Mouse (Mus musculus) forebrain, postnatal 0 days (tissue): ENCODE measurements around the gene Ptgfrn. TPM values are rescaled to one million over a fixed set of nuclear protein-coding genes. Genes with fewer than 3 reads are reported as not detected.

Experiments
- ATAC-seq: fragments of 200-750 bp; cut with Nextera tagmentation; 2 replicates; pipeline ENCODE4 v1.8.0; 2017; ENCODE audit warnings: mild to moderate bottlenecking, moderate library complexity
- DNase-seq: peaks from one replicate; pipeline ENCODE4 v3.0.0-alpha.2; 2015
- H3K27ac ChIP-seq: fragments of 300-500 bp; sonication (generic); 2 replicates; pipeline ENCODE4 v1.5.1; 2014; ENCODE audit warnings: low read depth, mild to moderate bottlenecking, antibody characterized with exemption, low read length, moderate library complexity, mixed read lengths
- H3K27me3 ChIP-seq: fragments of 300-500 bp; sonication (generic); 2 replicates; pipeline ENCODE4 v1.6.1; 2014; ENCODE audit warnings: mild to moderate bottlenecking, low read length, mixed read lengths; ENCODE audit not compliant: insufficient read depth
- H3K36me3 ChIP-seq: fragments of 300-500 bp; sonication (generic); 2 replicates; pipeline ENCODE4 v1.6.1; 2014; ENCODE audit warnings: mild to moderate bottlenecking, moderate library complexity; ENCODE audit not compliant: insufficient read depth
- H3K4me1 ChIP-seq: fragments of 300-500 bp; sonication (generic); 2 replicates; pipeline ENCODE4 v1.6.1; 2014; ENCODE audit warnings: antibody characterized with exemption; ENCODE audit not compliant: insufficient read depth
- H3K4me2 ChIP-seq: fragments of 300-500 bp; sonication (generic); 2 replicates; pipeline ENCODE4 v1.6.1; 2014; ENCODE audit warnings: low read depth, mild to moderate bottlenecking, moderate library complexity
- H3K4me3 ChIP-seq: fragments of 300-500 bp; sonication (generic); 2 replicates; pipeline ENCODE4 v1.5.1; 2014; ENCODE audit warnings: low read depth, low read length, mixed read lengths
- H3K9ac ChIP-seq: fragments of 300-500 bp; sonication (generic); 2 replicates; pipeline ENCODE4 v1.6.1; 2014; ENCODE audit warnings: mild to moderate bottlenecking
- H3K9me3 ChIP-seq: fragments of 300-500 bp; sonication (generic); 2 replicates; pipeline ENCODE4 v1.6.1; 2016; ENCODE audit warnings: low read length
- CTCF ChIP-seq: sonication (generic); IDR thresholded peaks from 2 replicates; pipeline ENCODE4 v1.5.1; 2016; ENCODE audit warnings: antibody characterized with exemption, control low read depth, low read depth
- WGBS: fragments of 180-500 bp; shearing (Covaris S2); extraction: QIAGEN DNeasy Blood & Tissue Kit; methylation state at CpG from one replicate; pipeline ENCODE4 v1.1.7; 2014; 5-methylcytosine and 5-hydroxymethylcytosine counted together
- polyA plus RNA-seq: library from polyadenylated mRNA; unstranded; fragments of >200 nt; fragmentation: Nextera tagmentation; extraction: Ambion mirVana; gene quantifications from 2 replicates; pipeline ENCODE4 v1.2.1, GENCODE M21; 2015
- total RNA-seq: library from RNA; depleted of rRNA; stranded (reverse); fragments of >200 nt; gene quantifications from 2 replicates; pipeline ENCODE4 v1.2.3, GENCODE M21; 2014

Ptgfrn gene
- total and polyA plus RNA-seq, 2 experiments from 2014 or later = 3.2 to 40.2 TPM

DNA sequence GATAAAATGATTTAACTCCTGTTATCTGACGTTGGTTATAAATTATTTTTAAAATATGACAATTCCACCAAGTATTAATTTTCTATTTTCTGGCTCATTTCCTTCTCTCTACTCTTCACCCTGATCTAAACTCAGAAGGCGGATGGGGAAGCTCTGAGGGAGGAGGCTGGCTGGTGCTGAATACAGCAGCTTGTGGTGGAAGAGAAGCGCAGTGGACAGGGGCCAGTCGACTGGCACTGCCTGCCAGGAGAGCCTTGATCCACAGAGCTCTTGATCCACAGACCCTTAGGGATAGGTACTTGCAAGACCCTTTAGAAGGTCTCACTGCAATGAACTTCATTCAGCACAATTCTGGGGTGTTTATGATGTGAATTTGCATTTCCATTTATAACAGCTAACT, 29.2 kb downstream of the Ptgfrn start:
- no peak overlapping the region for H3K27ac ChIP-seq
- no peak overlapping the region for H3K4me2 ChIP-seq
- no peaks in the 10 kb centered on the region for H3K27me3 ChIP-seq
- ATAC-seq (no peak), DNase-seq (no peak)
- H3K36me3 ChIP-seq = peaks cover 15% of the 10 kb centered on the region
- 79% methylated on average over 4 of the region's 4 CpGs for WGBS
- no peak overlapping the region for H3K4me3 ChIP-seq
- TF ChIP-seq CTCF = no peak
- H3K9me3 ChIP-seq = no peaks in the 10 kb centered on the region
- no peak overlapping the region for H3K9ac ChIP-seq
- no peaks in the 10 kb centered on the region for H3K4me1 ChIP-seq

DNA sequence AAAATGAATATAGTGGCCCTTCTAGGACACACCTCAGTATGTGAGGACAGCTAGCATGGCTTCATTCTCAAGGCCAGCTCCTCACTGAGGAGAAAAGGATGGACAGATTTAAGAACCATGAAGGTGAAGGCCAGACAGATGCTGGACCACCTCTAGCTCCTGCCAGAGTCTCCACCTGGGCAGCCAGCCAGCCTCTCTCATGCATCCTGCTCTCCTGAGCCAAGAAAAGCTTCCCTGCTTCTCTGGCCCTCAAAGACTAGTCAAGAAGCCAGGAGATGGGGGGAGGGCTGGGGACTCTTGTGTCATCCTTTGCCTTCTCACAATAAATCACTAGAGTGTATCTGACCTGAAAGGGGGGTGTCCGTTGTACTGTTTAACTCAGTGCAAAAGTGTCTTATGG, 31.7 kb downstream of the Ptgfrn start:
- H3K9me3 ChIP-seq = no peaks in the 10 kb centered on the region
- WGBS = 89% methylated on average over 1 of the region's 1 CpGs
- ATAC-seq = no peak
- no peak overlapping the region for H3K4me2 ChIP-seq
- no peak for DNase-seq
- no peak overlapping the region for H3K27ac ChIP-seq
- peaks cover 20% of the 10 kb centered on the region for H3K36me3 ChIP-seq
- TF ChIP-seq CTCF = no peak
- H3K4me3 ChIP-seq = no peak overlapping the region
- H3K27me3 ChIP-seq = no peaks in the 10 kb centered on the region
- H3K9ac ChIP-seq = no peak overlapping the region
- H3K4me1 ChIP-seq = no peaks in the 10 kb centered on the region

DNA sequence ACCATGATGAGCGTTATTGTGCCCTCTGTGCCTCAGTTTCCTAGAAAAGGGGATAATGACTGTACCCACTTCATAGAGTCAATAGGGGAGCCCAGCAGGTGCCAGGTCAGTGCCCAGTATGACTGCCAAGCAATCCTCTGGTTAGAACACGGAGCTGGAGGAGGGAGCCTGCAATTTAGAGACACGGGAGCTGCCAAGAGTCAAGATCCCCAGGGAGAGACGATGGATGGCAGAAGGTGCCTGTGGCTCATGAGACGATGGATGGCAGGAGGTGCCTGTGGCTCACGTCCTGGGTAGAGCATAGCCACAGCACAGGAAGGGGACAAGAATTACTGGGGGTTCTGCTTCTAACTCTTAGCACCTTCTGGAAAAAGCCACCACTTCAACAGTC, 32.4 kb downstream of the Ptgfrn start:
- DNase-seq (no peak), ATAC-seq (no peak)
- Histone ChIP-seq H3K36me3 (peaks cover 20% of the 10 kb centered on the region), H3K9me3 (no peaks in the 10 kb centered on the region), H3K4me3 (no peak overlapping the region), H3K4me1 (no peaks in the 10 kb centered on the region), H3K27me3 (no peaks in the 10 kb centered on the region), H3K4me2 (no peak overlapping the region), H3K27ac (no peak overlapping the region), H3K9ac (no peak overlapping the region)
- TF ChIP-seq CTCF = no peak
- 71% methylated on average over 6 of the region's 6 CpGs for WGBS

DNA sequence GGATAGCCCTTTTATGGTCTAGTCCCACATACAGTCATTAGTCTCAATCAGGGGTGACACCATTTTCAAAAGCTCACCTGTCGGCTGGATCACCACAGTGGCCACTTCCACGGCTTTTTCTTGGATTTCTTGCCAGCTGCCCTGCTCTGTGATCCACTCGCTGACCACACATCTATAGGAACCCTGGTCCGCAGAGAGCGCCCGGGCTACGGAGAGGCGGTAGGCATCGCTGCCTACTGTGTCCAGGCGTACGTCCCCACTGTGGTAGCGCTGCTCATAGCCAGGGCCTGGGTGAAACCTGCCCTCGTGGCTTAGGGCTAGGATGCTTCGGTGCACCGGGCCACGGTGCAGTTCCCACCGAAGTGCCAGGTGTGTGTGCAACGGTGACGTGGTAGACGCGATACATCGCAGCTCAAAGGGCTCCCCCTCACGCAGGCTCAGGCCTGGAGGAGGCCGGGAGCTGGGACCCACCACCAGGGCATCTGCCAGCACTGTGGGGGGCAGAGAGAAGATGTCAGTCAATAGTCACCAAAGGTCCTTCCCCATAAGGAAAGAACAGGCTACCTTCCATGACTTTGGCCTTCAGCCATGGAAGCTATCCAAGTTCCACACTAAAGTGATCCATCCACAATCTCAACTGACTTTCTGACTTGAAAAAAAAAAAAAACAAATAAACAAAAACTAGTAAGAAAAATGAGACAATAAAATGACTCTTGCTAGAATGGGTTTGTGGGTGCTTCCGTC, 32.9 kb downstream of the Ptgfrn start:
- H3K9me3 ChIP-seq = no peaks in the 10 kb centered on the region
- no peaks in the 10 kb centered on the region for H3K27me3 ChIP-seq
- no peak overlapping the region for H3K27ac ChIP-seq
- peaks cover 20% of the 10 kb centered on the region for H3K36me3 ChIP-seq
- DNase-seq = no peak
- H3K4me2 ChIP-seq = no peak overlapping the region
- ATAC-seq = no peak
- TF ChIP-seq CTCF = no peak
- no peak overlapping the region for H3K4me3 ChIP-seq
- 94% methylated on average over 25 of the region's 25 CpGs for WGBS
- H3K9ac ChIP-seq = no peak overlapping the region
- no peaks in the 10 kb centered on the region for H3K4me1 ChIP-seq

DNA sequence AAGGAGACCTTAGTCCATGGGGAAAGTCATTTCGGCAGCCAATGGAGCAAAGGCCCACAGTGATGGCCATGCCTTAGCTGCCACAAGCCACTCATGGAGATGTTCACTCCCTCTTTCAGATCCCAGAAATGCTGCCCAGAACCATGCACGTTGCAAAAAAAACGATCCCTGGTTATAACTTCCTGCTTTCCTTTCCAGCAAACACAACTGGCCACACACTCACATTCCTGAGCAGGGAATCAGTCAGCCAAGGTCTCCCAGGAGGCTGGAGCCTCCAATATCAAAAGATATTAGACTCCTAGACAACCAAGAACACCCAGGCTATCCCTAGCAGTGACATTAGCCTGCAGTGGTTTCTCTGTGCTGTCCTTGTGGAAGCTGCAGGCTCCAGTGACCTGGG, 34.2 kb downstream of the Ptgfrn start:
- Histone ChIP-seq H3K9me3 (no peaks in the 10 kb centered on the region), H3K27me3 (no peaks in the 10 kb centered on the region), H3K4me2 (no peak overlapping the region), H3K27ac (no peak overlapping the region), H3K4me3 (no peak overlapping the region), H3K9ac (no peak overlapping the region), H3K36me3 (peaks cover 20% of the 10 kb centered on the region), H3K4me1 (no peaks in the 10 kb centered on the region)
- DNase-seq (no peak), ATAC-seq (no peak)
- WGBS = 89% methylated on average over 3 of the region's 3 CpGs
- TF ChIP-seq CTCF = no peak

DNA sequence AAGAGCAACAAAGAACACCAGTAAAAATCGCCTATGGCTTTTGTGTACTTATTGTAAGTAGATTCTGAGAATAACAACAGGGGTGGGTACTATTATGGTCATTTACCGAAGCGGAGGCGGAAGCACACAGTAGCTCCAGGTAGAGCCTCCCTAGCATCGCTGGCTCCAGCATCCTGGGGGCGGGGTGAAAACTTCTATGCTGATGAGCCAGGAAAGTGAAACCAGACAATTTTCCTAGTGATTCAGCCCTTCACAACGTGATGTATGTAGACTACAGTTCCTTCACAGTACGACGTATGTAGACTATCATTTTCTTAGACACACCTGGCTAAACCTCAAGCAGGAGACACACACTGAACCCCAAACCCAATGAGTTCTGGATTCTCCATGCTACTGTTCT, 36.7 kb downstream of the Ptgfrn start:
- Histone ChIP-seq H3K9ac (no peak overlapping the region), H3K27ac (no peak overlapping the region), H3K9me3 (no peaks in the 10 kb centered on the region), H3K4me3 (no peak overlapping the region), H3K4me1 (no peaks in the 10 kb centered on the region), H3K36me3 (peaks cover 13% of the 10 kb centered on the region), H3K27me3 (no peaks in the 10 kb centered on the region), H3K4me2 (no peak overlapping the region)
- 60% methylated on average over 9 of the region's 9 CpGs for WGBS
- no peak for TF ChIP-seq CTCF
- no peak for ATAC-seq
- no peak for DNase-seq

DNA sequence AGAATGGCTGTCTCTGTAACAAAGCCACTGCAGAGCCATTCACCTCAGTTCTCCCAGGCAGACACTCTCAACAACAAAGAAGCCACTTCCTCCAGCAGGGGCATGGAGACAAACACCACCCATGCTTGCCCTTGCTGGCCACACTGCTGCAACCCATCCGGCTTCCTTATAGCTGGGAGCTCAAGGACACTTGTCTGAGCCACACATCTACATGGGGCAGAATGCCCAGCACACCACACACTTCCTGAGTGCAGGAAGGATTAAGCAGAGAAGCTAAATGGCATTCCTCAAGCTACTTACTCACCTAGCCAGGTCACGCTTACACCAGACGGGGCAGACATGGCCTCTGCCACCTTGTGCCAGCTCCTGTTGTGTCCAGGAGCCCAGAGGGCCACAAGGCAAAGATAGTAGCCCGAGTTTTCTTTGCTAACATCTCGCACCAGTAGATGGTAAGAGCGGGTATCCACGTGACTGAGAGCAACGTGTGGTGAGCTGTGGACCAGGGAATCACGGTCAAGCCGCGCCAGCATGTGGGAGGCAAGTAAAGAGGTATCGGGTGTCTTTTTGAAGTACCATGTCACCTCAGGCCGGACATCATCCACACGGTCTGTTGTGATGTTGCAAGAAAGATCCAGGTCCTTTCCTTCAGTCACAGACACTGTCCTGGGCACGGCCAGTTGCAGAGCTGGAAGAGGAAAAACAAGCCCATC, 37.4 kb downstream of the Ptgfrn start:
- Histone ChIP-seq H3K9ac (no peak overlapping the region), H3K27ac (no peak overlapping the region), H3K27me3 (no peaks in the 10 kb centered on the region), H3K4me2 (no peak overlapping the region), H3K9me3 (no peaks in the 10 kb centered on the region), H3K4me3 (no peak overlapping the region), H3K36me3 (peaks cover 13% of the 10 kb centered on the region), H3K4me1 (no peaks in the 10 kb centered on the region)
- DNase-seq (no peak), ATAC-seq (no peak)
- TF ChIP-seq CTCF = no peak
- 85% methylated on average over 15 of the region's 15 CpGs for WGBS
